Mouse (Mus musculus) lung, embryonic 16.5 days (tissue): Measurements from ENCODE around the gene Rapgef1. TPM values are rescaled to one million over a fixed set of nuclear protein-coding genes. Genes with fewer than 3 reads are reported as not detected.

Experiments used
- ATAC-seq: fragments of 200-750 bp; cut with Nextera tagmentation; 2 replicates; pipeline ENCODE4 v1.8.0; 2017; ENCODE audit warnings: low read depth, mild to moderate bottlenecking, moderate library complexity
- H3K27ac ChIP-seq: fragments of 300-500 bp; sonication (generic); 2 replicates; pipeline ENCODE4 v1.5.1; 2014; ENCODE audit warnings: mild to moderate bottlenecking, control low read depth, low read length
- H3K27me3 ChIP-seq: fragments of 300-500 bp; sonication (generic); 2 replicates; pipeline ENCODE4 v1.6.1; 2014; ENCODE audit warnings: low read depth, low read length, mixed read lengths; ENCODE audit not compliant: control insufficient read depth, insufficient read depth
- H3K36me3 ChIP-seq: fragments of 300-500 bp; sonication (generic); 2 replicates; pipeline ENCODE4 v1.6.1; 2014; ENCODE audit warnings: low read length; ENCODE audit not compliant: control insufficient read depth, insufficient read depth
- H3K4me1 ChIP-seq: fragments of 300-500 bp; sonication (generic); replicated peaks from 2 replicates; pipeline ENCODE4 v1.6.1; 2014; ENCODE audit warnings: low read length, mixed read lengths; ENCODE audit not compliant: control insufficient read depth, insufficient read depth
- H3K4me2 ChIP-seq: fragments of 300-500 bp; sonication (generic); 2 replicates; pipeline ENCODE4 v1.6.1; 2014; ENCODE audit warnings: low read depth, low read length, control low read depth
- H3K4me3 ChIP-seq: fragments of 300-500 bp; sonication (generic); 2 replicates; pipeline ENCODE4 v1.5.1; 2014; ENCODE audit warnings: mild to moderate bottlenecking, low read length, control low read depth
- H3K9ac ChIP-seq: fragments of 300-500 bp; sonication (generic); 2 replicates; pipeline ENCODE4 v1.6.1; 2014; ENCODE audit warnings: low read length, control low read depth
- H3K9me3 ChIP-seq: fragments of 300-500 bp; sonication (generic); 2 replicates; pipeline ENCODE4 v1.6.1; 2016; ENCODE audit warnings: low read length; ENCODE audit not compliant: control insufficient read depth
- WGBS: fragments of 180-500 bp; shearing (Covaris S2); extraction: QIAGEN DNeasy Blood & Tissue Kit; methylation state at CpG from one replicate; pipeline ENCODE4 v1.1.7; 2014; 5-methylcytosine and 5-hydroxymethylcytosine counted together
- polyA plus RNA-seq: library from polyadenylated mRNA; unstranded; fragments of >200 nt; fragmentation: Nextera tagmentation; extraction: Ambion mirVana; gene quantifications from 2 replicates; pipeline ENCODE4 v1.2.1, GENCODE M21; 2015

Gene Rapgef1
- polyA plus RNA-seq, 1 experiment from 2014 or later: 10.7 TPM

- Histone ChIP-seq H3K4me3 (no peak overlapping the region), H3K36me3 (peaks cover 11% of the 10 kb centered on the region), H3K27me3 (no peaks in the 10 kb centered on the region), H3K9ac (no peak overlapping the region), H3K4me2 (no peak overlapping the region), H3K27ac (no peak overlapping the region), H3K4me1 (peaks cover 3% of the 10 kb centered on the region; the same call in 1 of the 2 replicates), H3K9me3 (no peaks in the 10 kb centered on the region)
- ATAC-seq: peak; percentile 21; the same call in 1 of the 2 replicates
- WGBS: 53% methylated on average over 3 of the region's 3 CpGs
These were observed 112.0 kb downstream of the Rapgef1 start for GRCm38 (mm10) chr2:29731545-29731944.

- Histone ChIP-seq H3K4me1 (peaks cover 3% of the 10 kb centered on the region; the same call in 1 of the 2 replicates), H3K4me2 (no peak overlapping the region), H3K9me3 (no peaks in the 10 kb centered on the region), H3K36me3 (peaks cover 17% of the 10 kb centered on the region), H3K9ac (no peak overlapping the region), H3K27ac (no peak overlapping the region), H3K27me3 (no peaks in the 10 kb centered on the region), H3K4me3 (no peak overlapping the region)
- no peak for ATAC-seq
- WGBS: 79% methylated on average over 10 of the region's 10 CpGs
These were observed 113.0 kb downstream of the Rapgef1 start for GRCm38 (mm10) chr2:29732559-29732958.

- peaks cover 21% of the 10 kb centered on the region for H3K36me3 ChIP-seq
- no peak overlapping the region for H3K4me2 ChIP-seq
- WGBS: 92% methylated on average over 5 of the region's 5 CpGs
- no peak for ATAC-seq
- H3K4me1 ChIP-seq: peaks cover 3% of the 10 kb centered on the region; the same call in 1 of the 2 replicates
- H3K4me3 ChIP-seq: no peak overlapping the region
- no peak overlapping the region for H3K27ac ChIP-seq
- no peaks in the 10 kb centered on the region for H3K27me3 ChIP-seq
- no peak overlapping the region for H3K9ac ChIP-seq
- no peaks in the 10 kb centered on the region for H3K9me3 ChIP-seq
These were observed 113.8 kb downstream of the Rapgef1 start for GRCm38 (mm10) chr2:29733348-29733747.

GRCm38 (mm10) chr2:29735708-29736107, 116.2 kb downstream of the Rapgef1 start:
- WGBS: 60% methylated on average over 12 of the region's 12 CpGs
- Histone ChIP-seq H3K4me3 (no peak overlapping the region), H3K4me1 (peaks cover 3% of the 10 kb centered on the region; the same call in 1 of the 2 replicates), H3K27me3 (no peaks in the 10 kb centered on the region), H3K27ac (no peak overlapping the region), H3K9me3 (no peaks in the 10 kb centered on the region), H3K9ac (no peak overlapping the region), H3K4me2 (no peak overlapping the region), H3K36me3 (peaks cover 19% of the 10 kb centered on the region)
- ATAC-seq: peak; percentile 83

GRCm38 (mm10) chr2:29737209-29737925, 117.8 kb downstream of the Rapgef1 start:
- H3K9me3 ChIP-seq: no peaks in the 10 kb centered on the region
- H3K36me3 ChIP-seq: peaks cover 17% of the 10 kb centered on the region
- H3K27ac ChIP-seq: no peak overlapping the region
- H3K4me1 ChIP-seq: peaks cover 3% of the 10 kb centered on the region; the same call in 1 of the 2 replicates
- 79% methylated on average over 12 of the region's 12 CpGs for WGBS
- no peak overlapping the region for H3K4me2 ChIP-seq
- no peak overlapping the region for H3K4me3 ChIP-seq
- H3K27me3 ChIP-seq: no peaks in the 10 kb centered on the region
- no peak overlapping the region for H3K9ac ChIP-seq
- no peak for ATAC-seq

GRCm38 (mm10) chr2:29738799-29739198, 119.3 kb downstream of the Rapgef1 start:
- Histone ChIP-seq H3K27ac (no peak overlapping the region), H3K4me3 (no peak overlapping the region), H3K36me3 (peaks cover 13% of the 10 kb centered on the region), H3K9me3 (no peaks in the 10 kb centered on the region), H3K4me2 (no peak overlapping the region), H3K27me3 (no peaks in the 10 kb centered on the region), H3K4me1 (peaks cover 3% of the 10 kb centered on the region; the same call in 1 of the 2 replicates), H3K9ac (no peak overlapping the region)
- ATAC-seq: no peak
- 41% methylated on average over 4 of the region's 4 CpGs for WGBS

GRCm38 (mm10) chr2:29739368-29739767, 119.8 kb downstream of the Rapgef1 start:
- H3K27ac ChIP-seq: no peak overlapping the region
- WGBS: 46% methylated on average over 5 of the region's 5 CpGs
- no peaks in the 10 kb centered on the region for H3K9me3 ChIP-seq
- H3K4me2 ChIP-seq: no peak overlapping the region
- ATAC-seq: no peak
- H3K4me1 ChIP-seq: peaks cover 3% of the 10 kb centered on the region; the same call in 1 of the 2 replicates
- H3K9ac ChIP-seq: no peak overlapping the region
- H3K27me3 ChIP-seq: no peaks in the 10 kb centered on the region
- H3K36me3 ChIP-seq: peaks cover 11% of the 10 kb centered on the region
- H3K4me3 ChIP-seq: no peak overlapping the region

GRCm38 (mm10) chr2:29741207-29741606, 121.7 kb downstream of the Rapgef1 start:
- no peak overlapping the region for H3K27ac ChIP-seq
- H3K4me1 ChIP-seq: no peaks in the 10 kb centered on the region
- no peak overlapping the region for H3K9ac ChIP-seq
- H3K27me3 ChIP-seq: peaks cover under 1% of the 10 kb centered on the region; the same call in 1 of the 2 replicates
- no peak overlapping the region for H3K4me3 ChIP-seq
- no peak overlapping the region for H3K4me2 ChIP-seq
- peaks cover 11% of the 10 kb centered on the region for H3K36me3 ChIP-seq
- ATAC-seq: no peak
- H3K9me3 ChIP-seq: no peaks in the 10 kb centered on the region
- WGBS: 89% methylated on average over 6 of the region's 6 CpGs

GRCm38 (mm10) chr2:29744256-29744655, 124.7 kb downstream of the Rapgef1 start:
- H3K9me3 ChIP-seq: no peaks in the 10 kb centered on the region
- no peak overlapping the region for H3K9ac ChIP-seq
- H3K36me3 ChIP-seq: no peaks in the 10 kb centered on the region
- peaks cover 21% of the 10 kb centered on the region for H3K27me3 ChIP-seq
- H3K4me2 ChIP-seq: no peak overlapping the region
- no peaks in the 10 kb centered on the region for H3K4me1 ChIP-seq
- H3K27ac ChIP-seq: no peak overlapping the region
- 74% methylated on average over 6 of the region's 6 CpGs for whole genome bisulfite sequencing
- H3K4me3 ChIP-seq: no peak overlapping the region
- no peak for ATAC-seq
